Mouse (Mus musculus): ENCODE measurements around the gene Pex26.

Pex26 gene

DNA sequence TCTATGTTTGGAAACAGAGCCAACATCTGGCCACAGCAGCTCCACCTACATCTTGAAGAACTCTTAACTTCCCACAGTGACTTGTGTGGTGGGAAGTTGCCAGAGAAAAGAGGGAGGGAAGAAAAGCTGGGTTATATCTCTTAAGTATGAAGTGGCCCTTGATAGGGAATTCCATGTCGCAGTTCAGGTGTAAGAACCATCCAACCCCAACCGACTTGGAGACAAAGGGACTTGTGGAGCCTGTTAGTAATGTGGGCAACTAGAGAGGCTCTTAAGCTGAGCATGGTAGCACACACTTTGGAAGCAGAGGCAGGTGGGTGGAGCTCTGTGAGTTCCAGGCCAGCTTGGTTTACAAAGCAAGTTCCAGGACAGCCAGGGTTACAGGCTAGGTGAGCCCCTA is 26.1 kb downstream of the Pex26 start:
- no peak for DNase-seq (ENCODE audit: low spot score)

DNA sequence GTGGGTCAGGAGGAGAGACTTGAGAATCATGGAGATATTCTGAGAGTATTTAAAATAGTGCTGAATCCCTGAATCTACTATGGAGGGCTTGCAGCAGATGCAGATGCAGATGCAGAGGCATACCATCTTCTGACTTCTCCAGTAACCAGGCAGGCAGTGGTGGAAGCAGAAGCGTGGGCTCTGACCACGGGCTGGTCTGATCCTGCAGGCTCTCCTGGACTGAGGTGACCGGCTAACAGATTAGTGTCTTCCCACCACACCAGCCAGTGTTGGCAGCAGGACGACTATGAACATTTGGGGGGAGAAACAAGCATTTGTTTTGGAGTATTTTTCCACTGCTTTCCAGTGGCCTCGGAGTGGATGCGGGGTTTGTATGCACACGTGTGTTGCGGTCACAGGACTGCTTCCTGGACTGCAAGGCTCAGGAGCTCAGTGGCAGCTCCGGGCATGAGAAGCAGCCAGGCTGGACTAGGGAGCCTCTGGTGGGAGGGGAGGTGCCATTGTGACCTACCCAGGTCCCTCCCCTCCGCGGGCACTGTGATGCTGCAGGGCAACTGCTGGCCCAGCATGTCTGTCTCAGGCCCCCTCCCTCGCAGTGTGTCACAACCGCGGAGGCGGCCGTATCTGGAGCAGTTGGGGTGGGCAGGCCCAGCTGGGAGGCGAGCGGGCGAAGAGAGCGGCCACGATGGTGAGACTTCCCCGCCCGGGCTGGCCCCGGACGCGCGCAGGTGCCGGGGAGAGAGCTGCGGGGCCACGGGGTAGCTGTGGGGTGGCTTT is 26.9 kb downstream of the Pex26 start, which contains the start of gene Tuba8:
Tuba8 (plus strand) TSS at position 548 of the 777 bp plus-strand sequence.
- DNase-seq (ENCODE audit: low spot score) = no peak

- no peak for DNase-seq (ENCODE audit: low spot score)
These were observed 27.4 kb downstream of the Pex26 start for GRCm38 (mm10) chr6:121210926-121211289.

GRCm38 (mm10) chr6:121211743-121212142 is 28.3 kb downstream of the Pex26 start:
- no peak for DNase-seq (ENCODE audit: low spot score)

DNA sequence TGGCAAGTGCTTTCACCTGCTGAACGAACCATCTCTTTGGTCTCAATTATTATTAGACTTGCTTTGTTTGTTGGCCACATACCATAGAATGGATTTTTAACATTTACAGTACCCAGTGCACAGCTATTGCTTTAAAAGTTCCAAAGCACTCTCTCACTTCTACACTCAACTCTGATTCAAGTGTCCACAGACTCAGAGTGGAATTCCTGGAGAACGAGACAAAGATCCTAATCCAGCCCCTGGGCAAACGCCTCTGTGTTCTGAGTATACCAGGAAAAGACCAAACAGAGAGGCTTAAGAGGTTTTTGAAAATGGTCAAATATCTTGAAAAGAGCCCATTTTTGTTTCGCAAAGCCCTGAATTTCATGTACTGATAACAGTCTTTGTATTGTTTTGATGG is 29.5 kb downstream of the Pex26 start:
- no peak for DNase-seq (ENCODE audit: low spot score)

DNA sequence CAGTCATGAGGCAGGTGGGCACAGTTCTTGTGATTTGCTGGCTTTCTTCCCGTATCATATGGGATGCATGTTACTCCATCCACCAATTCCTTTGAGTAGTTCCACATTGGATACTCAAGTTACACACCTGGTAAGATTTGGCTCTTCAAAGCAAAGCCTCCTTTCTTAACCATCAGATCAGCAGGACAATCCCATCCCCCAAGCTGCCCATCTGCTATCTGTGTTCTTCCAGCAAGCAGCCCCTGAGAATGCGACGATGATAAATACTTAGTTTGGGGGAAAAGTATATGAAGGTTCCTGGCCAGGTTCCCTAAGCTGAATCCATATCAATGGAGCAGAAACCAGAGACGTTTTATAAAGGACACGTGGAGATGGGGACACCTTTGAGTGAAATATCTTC is 30.8 kb downstream of the Pex26 start:
- no peak for DNase-seq (ENCODE audit: low spot score)

- DNase-seq (ENCODE audit: low spot score) = no peak
These were observed 31.3 kb downstream of the Pex26 start for GRCm38 (mm10) chr6:121214667-121215330.

DNA sequence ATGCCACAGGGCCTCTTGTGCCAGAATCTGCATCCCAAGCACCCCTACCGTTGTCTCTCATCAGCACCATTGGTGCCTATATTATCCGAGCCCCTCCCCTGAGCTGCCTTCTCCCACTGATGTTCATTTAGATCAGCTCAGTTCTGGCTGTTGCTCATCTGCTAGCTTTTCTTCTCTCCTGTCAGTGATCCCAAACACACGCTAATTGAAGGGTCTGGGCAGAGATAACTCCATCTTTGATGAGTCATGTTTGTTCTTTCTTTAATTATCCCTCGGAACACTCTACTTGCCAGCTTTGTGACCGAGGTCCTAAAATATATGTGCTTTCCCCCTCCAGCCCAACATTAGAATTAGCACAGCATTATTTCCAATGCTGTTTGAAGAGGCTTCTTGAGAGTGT is 31.9 kb downstream of the Pex26 start:
- no peak for DNase-seq (ENCODE audit: low spot score)

- DNase-seq (ENCODE audit: low spot score) = no peak
These were observed 32.4 kb downstream of the Pex26 start for GRCm38 (mm10) chr6:121215896-121216295.

DNA sequence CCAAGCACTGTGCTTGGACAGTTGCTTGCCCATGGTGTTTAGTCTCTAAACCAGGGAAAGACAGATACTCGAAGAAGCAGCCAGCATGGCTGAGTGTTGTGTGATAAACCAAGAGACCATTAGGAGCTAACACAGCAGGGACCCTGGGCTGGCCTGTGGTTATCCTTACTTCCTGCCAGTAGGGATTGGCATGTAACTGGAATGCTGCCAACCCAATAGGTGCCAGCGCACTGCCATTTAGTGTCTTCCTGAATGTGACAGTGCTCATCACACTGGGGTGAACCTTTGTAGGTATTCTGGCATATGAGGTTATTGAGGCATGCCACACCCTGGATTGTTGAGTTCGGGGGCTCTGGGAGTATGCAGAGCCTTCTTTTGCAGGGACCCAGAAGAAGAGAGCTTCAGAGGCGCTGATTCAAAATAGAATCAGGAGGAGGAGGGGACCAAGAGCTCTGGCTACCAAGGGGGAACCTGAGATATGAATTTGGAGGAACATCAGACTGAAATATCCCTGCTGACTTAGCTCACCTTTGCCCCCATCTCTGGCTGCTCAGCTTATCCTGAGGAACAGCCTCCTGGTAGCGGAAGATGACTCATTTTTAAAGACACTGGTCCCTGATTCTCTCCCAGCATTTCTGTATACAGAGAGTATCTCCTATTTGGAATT is 33.3 kb downstream of the Pex26 start:
- no peak for DNase-seq (ENCODE audit: low spot score)

- DNase-seq (ENCODE audit: low spot score) = no peak
These were observed 34.5 kb downstream of the Pex26 start for GRCm38 (mm10) chr6:121218002-121218401.

DNA sequence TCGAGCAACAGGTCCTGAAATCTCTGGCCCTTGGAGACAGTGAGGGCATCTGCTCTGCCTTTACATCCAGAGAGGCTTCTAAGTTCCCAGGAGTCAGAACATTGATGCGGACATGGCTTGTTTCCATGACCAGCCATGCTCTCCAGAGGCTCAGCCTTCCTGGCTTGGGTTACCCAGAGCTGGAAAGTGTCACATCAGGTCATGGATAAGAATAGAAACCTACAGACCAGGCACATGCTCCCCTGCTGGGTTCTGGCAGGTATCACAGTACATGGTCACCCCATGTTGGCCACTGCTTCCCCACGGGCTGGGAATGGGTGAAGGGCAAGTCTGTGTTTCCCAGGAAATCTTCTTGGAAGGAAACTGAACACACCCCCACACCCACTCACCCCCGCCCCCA is 35.9 kb downstream of the Pex26 start:
- no peak for DNase-seq (ENCODE audit: low spot score)

DNA sequence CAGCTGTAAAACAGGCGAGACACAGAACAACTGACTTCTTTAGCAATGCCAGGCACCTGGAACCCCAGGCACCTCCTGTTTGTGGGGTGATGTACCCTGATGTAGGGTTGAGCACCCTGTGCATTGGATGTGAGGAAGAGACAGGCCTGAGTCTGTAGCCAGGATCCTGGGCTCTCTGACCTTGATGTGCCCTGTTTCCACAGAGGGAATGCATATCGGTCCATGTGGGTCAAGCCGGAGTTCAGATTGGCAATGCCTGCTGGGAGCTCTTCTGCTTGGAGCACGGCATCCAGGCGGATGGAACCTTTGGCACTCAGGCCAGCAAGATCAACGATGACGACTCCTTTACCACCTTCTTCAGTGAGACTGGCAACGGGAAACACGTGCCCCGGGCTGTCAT is 36.7 kb downstream of the Pex26 start:
- no peak for DNase-seq (ENCODE audit: low spot score)

GRCm38 (mm10) chr6:121221876-121222597 is 38.6 kb downstream of the Pex26 start:
- DNase-seq (ENCODE audit: low spot score) = no peak

- DNase-seq (ENCODE audit: low spot score) = no peak
These were observed 39.5 kb downstream of the Pex26 start for GRCm38 (mm10) chr6:121223001-121223400.

GRCm38 (mm10) chr6:121224067-121224466 is 40.6 kb downstream of the Pex26 start:
- no peak for DNase-seq (ENCODE audit: low spot score)

GRCm38 (mm10) chr6:121224993-121225392 is 41.5 kb downstream of the Pex26 start:
- DNase-seq (ENCODE audit: low spot score) = no peak

- no peak for DNase-seq (ENCODE audit: low spot score)
These were observed 42.6 kb downstream of the Pex26 start for GRCm38 (mm10) chr6:121226043-121226442.

- no peak for DNase-seq (ENCODE audit: low spot score)
These were observed 43.3 kb downstream of the Pex26 start for GRCm38 (mm10) chr6:121226744-121227143.

DNA sequence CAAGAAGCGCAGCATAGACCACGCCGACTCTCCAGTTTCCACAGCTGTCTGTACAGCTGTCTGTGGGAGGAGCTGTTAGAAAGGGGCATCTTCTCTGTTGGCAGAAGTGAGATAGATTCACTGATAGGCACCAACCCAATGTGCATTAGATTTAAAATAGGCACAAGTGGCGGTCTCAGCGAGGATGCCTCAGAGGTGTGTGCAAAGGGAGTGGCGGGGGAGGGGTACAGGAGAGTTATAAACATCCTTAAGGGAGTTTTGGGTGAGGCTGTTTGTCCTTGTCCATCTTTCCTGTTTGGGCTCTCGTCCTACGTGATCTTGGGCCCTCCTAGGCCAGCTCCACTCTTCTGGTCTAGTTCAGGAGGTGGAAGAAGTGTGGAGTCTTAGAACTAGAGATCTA is 45.0 kb downstream of the Pex26 start:
- no peak for DNase-seq (ENCODE audit: low spot score)

- no peak for DNase-seq (ENCODE audit: low spot score)
These were observed 49.2 kb downstream of the Pex26 start for GRCm38 (mm10) chr6:121232652-121233051.

DNA sequence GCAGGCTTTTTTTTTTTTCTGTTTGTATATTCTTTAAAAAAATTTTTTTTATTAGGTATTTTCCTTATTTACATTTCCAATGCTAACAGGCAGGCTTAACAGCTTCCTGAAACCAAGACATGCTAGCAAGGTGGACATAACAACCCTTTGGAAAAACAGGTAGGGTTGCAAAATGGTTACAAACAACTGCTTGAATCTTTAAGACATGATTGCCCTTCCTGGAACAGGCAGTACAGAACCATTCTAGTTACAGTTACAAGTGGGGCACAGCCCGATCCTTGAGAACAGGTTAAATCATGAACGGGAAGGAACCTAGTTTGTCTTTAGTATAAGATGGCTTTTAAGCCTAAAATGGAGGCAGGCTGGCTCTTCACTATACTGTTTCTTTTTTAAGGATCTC is 52.9 kb downstream of the Pex26 start:
- no peak for DNase-seq (ENCODE audit: low spot score)

- DNase-seq (ENCODE audit: low spot score) = no peak
These were observed 54.7 kb downstream of the Pex26 start for GRCm38 (mm10) chr6:121238209-121238608.
